Mouse (Mus musculus) cerebellum, postnatal 14 days (tissue): Measurements from ENCODE around the gene Polq.
A peak's percentile ranks its signal among the peaks of the same experiment; 100 is the strongest.

Source experiments
- DNase-seq, 2 experiments: peaks; one replicate each; pipeline ENCODE4 v3.0.0; 2021; ENCODE audit warnings: mixed read lengths in 2 of 2

Polq gene

GRCm38 (mm10) chr16:37011061-37011921 is at the start of gene Polq:
Polq (plus strand) TSS chr16:37011786.
- peak; percentile 95 to 96 for DNase-seq

- DNase-seq = no peak
Observed at GRCm38 (mm10) chr16:36963415-36963814, 48.2 kb upstream of the Polq start.

GRCm38 (mm10) chr16:36979127-36979526 is 32.5 kb upstream of the Polq start:
- DNase-seq = no peak

GRCm38 (mm10) chr16:36983796-36984195 is 27.8 kb upstream of the Polq start:
- DNase-seq = no peak

GRCm38 (mm10) chr16:36985636-36986042 is 25.9 kb upstream of the Polq start:
- DNase-seq = no peak

GRCm38 (mm10) chr16:36987399-36987798 is 24.2 kb upstream of the Polq start:
- no peak for DNase-seq

GRCm38 (mm10) chr16:36988066-36988465 is 23.5 kb upstream of the Polq start:
- DNase-seq = no peak

GRCm38 (mm10) chr16:36989493-36989892 is 22.1 kb upstream of the Polq start:
- no peak for DNase-seq

GRCm38 (mm10) chr16:36989999-36990625 is 21.5 kb upstream of the Polq start, which contains the start of gene Fbxo40:
Fbxo40 (minus strand) TSS chr16:36990467.
- DNase-seq = no peak

GRCm38 (mm10) chr16:36997650-36998049 is 13.9 kb upstream of the Polq start:
- DNase-seq = no peak

GRCm38 (mm10) chr16:36999366-36999972 is 12.1 kb upstream of the Polq start:
- peak; percentile 53 to 79 for DNase-seq

GRCm38 (mm10) chr16:37009262-37009661 is 2.3 kb upstream of the Polq start:
- no peak for DNase-seq

- DNase-seq = peak; percentile 43 to 83
Observed at GRCm38 (mm10) chr16:37010370-37010769, 1.2 kb upstream of the Polq start.

- no peak for DNase-seq
Observed at GRCm38 (mm10) chr16:37011922-37012289, 320 bp downstream of the Polq start.

- no peak for DNase-seq
Observed at GRCm38 (mm10) chr16:37012336-37012735, 750 bp downstream of the Polq start.

GRCm38 (mm10) chr16:37027581-37027980 is 16.0 kb downstream of the Polq start:
- peak in 1 of 2 experiments; percentile 49 for DNase-seq

- peak; percentile 58 to 69 for DNase-seq
Observed at GRCm38 (mm10) chr16:37031996-37032395, 20.4 kb downstream of the Polq start.

- peak; percentile 51 to 60 for DNase-seq
Observed at GRCm38 (mm10) chr16:37034751-37035150, 23.2 kb downstream of the Polq start.

GRCm38 (mm10) chr16:37059631-37060030 is 48.0 kb downstream of the Polq start:
- no peak for DNase-seq

GRCm38 (mm10) chr16:37061261-37061660 is 49.7 kb downstream of the Polq start:
- DNase-seq = peak; percentile 23 to 52

- DNase-seq = no peak
Observed at GRCm38 (mm10) chr16:37072354-37072753, 60.8 kb downstream of the Polq start.

- DNase-seq = no peak
Observed at GRCm38 (mm10) chr16:37089648-37090047, 78.1 kb downstream of the Polq start.

GRCm38 (mm10) chr16:37094169-37094833 is 82.7 kb downstream of the Polq start:
- DNase-seq = no peak
